Mouse (Mus musculus): Measurements from ENCODE around the gene Cst7.

DNA sequence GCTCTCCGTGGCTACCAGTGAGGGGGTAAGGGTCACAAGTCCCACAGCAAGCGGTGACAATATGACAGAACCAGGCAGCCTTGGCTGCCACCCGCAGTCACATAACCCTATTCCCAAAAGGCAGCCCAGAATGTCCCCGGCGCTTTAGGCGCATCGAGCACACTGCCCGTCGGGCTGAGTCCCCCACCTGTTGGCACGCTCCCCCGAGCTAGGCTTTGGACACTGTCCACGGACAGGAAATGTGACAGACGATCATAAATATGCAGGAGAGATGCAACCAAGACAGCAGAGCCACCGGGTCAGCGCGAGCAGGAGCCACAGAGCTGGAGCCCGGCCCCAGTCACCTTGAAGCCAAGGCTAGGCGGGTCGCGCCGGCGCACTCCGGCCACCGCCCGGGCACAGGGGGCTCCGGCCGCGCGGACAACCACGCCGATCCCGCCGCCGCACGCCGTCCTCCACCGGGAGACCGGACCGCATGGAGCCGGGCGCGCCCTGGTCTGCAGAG is 44.5 kb upstream of the Cst7 start:
- TF ChIP-seq CTCF (IDR thresholded peaks at IDR 0.05; ENCODE audit: borderline replicate concordance, extremely low read depth, insufficient read depth, insufficient read length) (no peak), POLR2A (IDR thresholded peaks at IDR 0.05; ENCODE audit: borderline replicate concordance, extremely low read depth, insufficient read depth, insufficient read length, poor library complexity, severe bottlenecking) (no peak)

All from brain, embryonic 14.5 days (tissue).